Mouse (Mus musculus): ENCODE measurements around the gene Sebox. TPM values are rescaled to one million over a fixed set of nuclear protein-coding genes. Genes with fewer than 3 reads are reported as not detected.
A peak's percentile ranks its signal among the peaks of the same experiment; 100 is the strongest.

Gene Sebox
- polyA plus RNA-seq, 1 experiment from 2014 or later, result 0.12 TPM

GRCm38 (mm10) chr11:78467515-78467914 lies 35.7 kb upstream of the Sebox start:
- H3K36me3 ChIP-seq, result no peaks in the 10 kb centered on the region
- WGBS (ENCODE audit: insufficient replicate concordance), result 55% methylated on average over 7 of the region's 7 CpGs
- H3K4me2 ChIP-seq, result no peak overlapping the region
- peaks cover 48% of the 10 kb centered on the region for H3K4me1 ChIP-seq
- H3K27me3 ChIP-seq (replicated peaks), result 0 out of 2 replicates have a peak, but pooled peaks cover 2% of the 10 kb centered on the region
- no peak overlapping the region for H3K9ac ChIP-seq
- H3K9me3 ChIP-seq (replicated peaks), result no peaks in the 10 kb centered on the region
- no peak overlapping the region for H3K4me3 ChIP-seq
- H3K27ac ChIP-seq, result no peak overlapping the region
- ATAC-seq, result no peak

- peaks cover 44% of the 10 kb centered on the region for H3K4me1 ChIP-seq
- H3K4me2 ChIP-seq, result no peak overlapping the region
- WGBS (ENCODE audit: insufficient replicate concordance), result 27% methylated on average over 3 of the region's 3 CpGs
- H3K9me3 ChIP-seq (replicated peaks), result no peaks in the 10 kb centered on the region
- H3K9ac ChIP-seq, result no peak overlapping the region
- 0 out of 2 replicates have a peak, but pooled peaks cover 3% of the 10 kb centered on the region for H3K27me3 ChIP-seq (replicated peaks)
- no peak overlapping the region for H3K4me3 ChIP-seq
- ATAC-seq, result no peak
- no peak overlapping the region for H3K27ac ChIP-seq
- no peaks in the 10 kb centered on the region for H3K36me3 ChIP-seq
Observed at GRCm38 (mm10) chr11:78467932-78468331, 35.3 kb upstream of the Sebox start.

DNA sequence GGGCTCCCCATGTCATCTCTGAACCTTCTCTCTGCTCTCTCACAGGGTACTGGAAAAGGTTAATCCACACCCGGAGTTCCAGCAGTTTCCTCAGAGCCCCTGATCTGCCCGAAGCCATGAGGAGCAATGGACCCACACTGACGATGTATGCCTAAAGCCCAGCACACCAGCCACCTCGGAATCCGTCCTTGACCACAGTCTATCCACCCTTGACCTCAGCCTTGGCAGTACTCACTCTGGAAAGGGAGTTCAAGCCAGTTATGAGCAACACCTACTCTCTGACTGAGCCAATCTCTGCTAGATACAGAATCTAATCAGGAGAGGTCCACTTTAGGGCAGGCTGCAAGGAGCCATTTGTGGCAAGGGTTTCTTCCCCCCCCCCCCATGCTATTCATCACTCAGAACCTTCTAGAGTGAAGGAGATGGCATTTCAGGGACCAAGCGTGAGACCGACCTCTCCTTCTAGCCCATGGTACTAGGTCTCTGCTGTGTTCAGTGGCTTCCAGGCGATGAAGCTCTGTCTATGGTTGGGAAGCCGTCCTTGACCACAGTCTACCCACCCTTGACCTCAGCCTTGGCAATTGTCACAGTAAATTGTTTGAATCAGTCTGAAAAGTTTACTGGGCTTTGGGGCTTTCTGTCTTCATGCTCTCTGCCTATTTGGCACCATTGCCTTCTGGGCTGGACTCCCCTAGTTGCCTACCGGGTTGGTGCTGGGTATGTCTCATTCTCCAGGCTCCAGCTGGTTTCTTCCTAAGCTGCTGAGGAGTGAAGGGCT lies 31.7 kb upstream of the Sebox start:
- peaks cover 8% of the 10 kb centered on the region for H3K4me1 ChIP-seq
- H3K4me2 ChIP-seq, result no peak overlapping the region
- H3K27me3 ChIP-seq (replicated peaks), result 0 out of 2 replicates have a peak, but pooled peaks cover 3% of the 10 kb centered on the region
- no peak overlapping the region for H3K4me3 ChIP-seq
- no peaks in the 10 kb centered on the region for H3K36me3 ChIP-seq
- H3K27ac ChIP-seq, result no peak overlapping the region
- H3K9me3 ChIP-seq (replicated peaks), result no peaks in the 10 kb centered on the region
- no peak overlapping the region for H3K9ac ChIP-seq
- ATAC-seq, result no peak
- WGBS (ENCODE audit: insufficient replicate concordance), result 60% methylated on average over 10 of the region's 10 CpGs

DNA sequence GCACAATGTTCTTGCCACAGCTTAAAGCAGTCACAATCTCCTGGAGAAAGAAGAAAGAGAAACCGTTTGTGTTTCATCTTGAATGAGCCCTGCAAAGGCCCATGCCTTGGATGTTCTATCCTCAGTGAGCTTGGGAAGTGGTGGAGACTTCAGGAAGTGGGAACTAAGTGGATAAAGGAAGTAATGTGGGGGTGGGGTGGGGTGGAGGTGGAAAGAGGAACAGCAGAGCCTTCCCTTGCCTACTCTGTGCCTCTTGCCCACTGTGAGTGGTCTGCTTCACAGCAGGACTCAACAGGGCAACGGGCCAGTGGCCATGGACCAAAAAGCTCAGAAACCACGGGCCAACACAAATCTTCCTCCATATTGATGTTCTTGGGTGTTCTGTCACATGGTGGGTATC lies 28.0 kb upstream of the Sebox start:
- H3K9me3 ChIP-seq (replicated peaks), result no peaks in the 10 kb centered on the region

GRCm38 (mm10) chr11:78483639-78484038 lies 19.6 kb upstream of the Sebox start:
- WGBS (ENCODE audit: insufficient replicate concordance), result 30% methylated on average over 7 of the region's 7 CpGs
- H3K4me1 ChIP-seq, result no peaks in the 10 kb centered on the region
- no peak overlapping the region for H3K4me3 ChIP-seq
- peaks cover 70% of the 10 kb centered on the region for H3K27me3 ChIP-seq (replicated peaks)
- H3K9ac ChIP-seq, result no peak overlapping the region
- H3K27ac ChIP-seq, result no peak overlapping the region
- no peaks in the 10 kb centered on the region for H3K9me3 ChIP-seq (replicated peaks)
- ATAC-seq, result no peak
- no peaks in the 10 kb centered on the region for H3K36me3 ChIP-seq
- no peak overlapping the region for H3K4me2 ChIP-seq

More for the DNA sequence above, 28.0 kb upstream of the Sebox start:
- Histone ChIP-seq H3K36me3 (no peaks in the 10 kb centered on the region), H3K4me2 (no peak overlapping the region), H3K27me3 (replicated peaks) (peaks cover 7% of the 10 kb centered on the region), H3K4me3 (no peak overlapping the region), H3K27ac (no peak overlapping the region), H3K4me1 (no peaks in the 10 kb centered on the region), H3K9ac (no peak overlapping the region)
- no peak for ATAC-seq
- WGBS (ENCODE audit: insufficient replicate concordance), result 27% methylated on average over 3 of the region's 3 CpGs

DNA sequence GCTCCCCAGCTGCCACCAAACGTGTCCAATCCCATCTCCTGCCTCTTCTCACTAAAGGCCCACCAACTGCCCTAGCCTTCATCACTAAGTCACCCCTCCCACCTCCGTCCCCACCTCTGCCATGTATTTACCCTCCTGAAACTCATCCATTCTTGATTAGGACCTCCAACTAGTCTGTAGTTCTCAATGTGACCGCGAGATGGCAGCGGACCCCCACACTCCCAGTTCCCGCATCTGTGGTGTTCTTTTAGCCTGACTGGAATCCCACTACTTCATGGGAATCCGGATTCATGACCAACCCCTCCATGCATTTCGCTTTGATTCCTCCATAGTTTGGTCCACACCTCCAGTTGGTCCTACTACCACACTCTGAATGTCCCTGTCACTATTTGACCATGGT lies 15.1 kb upstream of the Sebox start:
- no peak overlapping the region for H3K27ac ChIP-seq
- H3K9ac ChIP-seq, result no peak overlapping the region
- H3K4me2 ChIP-seq, result no peak overlapping the region
- H3K4me1 ChIP-seq, result no peaks in the 10 kb centered on the region
- H3K4me3 ChIP-seq, result no peak overlapping the region
- peaks cover 97% of the 10 kb centered on the region for H3K27me3 ChIP-seq (replicated peaks)
- no peak for ATAC-seq
- no peaks in the 10 kb centered on the region for H3K36me3 ChIP-seq
- H3K9me3 ChIP-seq (replicated peaks), result no peaks in the 10 kb centered on the region
- 2% methylated on average over 8 of the region's 8 CpGs for WGBS (ENCODE audit: insufficient replicate concordance)

DNA sequence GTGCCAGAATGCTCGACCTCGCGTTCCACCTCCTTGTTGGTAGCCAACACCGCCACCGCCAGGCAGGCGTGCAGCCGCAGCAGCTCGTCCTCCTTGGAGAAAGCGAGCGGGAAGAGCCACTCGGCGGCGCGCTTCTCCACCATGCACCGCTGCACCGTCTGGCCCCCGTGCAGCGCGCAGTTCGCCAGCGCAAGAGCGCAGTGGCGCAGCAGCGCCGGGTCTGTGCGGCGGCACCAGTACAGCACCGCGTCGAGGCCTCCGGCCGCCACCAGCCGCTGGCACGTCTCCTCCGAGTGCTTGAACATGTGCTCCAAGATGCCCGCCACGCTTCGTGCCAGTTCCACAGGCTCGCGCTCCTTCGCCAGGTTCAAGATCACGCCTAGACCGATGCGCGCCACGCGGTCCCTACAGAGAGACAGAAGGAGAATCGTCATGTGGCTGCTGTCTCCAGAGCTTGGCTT lies 12.4 kb upstream of the Sebox start:
- Histone ChIP-seq H3K4me1 (no peaks in the 10 kb centered on the region), H3K27ac (no peak overlapping the region), H3K36me3 (no peaks in the 10 kb centered on the region), H3K9me3 (replicated peaks) (no peaks in the 10 kb centered on the region), H3K4me3 (peak overlapping the region; percentile 26), H3K9ac (no peak overlapping the region), H3K27me3 (replicated peaks) (peaks cover 96% of the 10 kb centered on the region), H3K4me2 (peak overlapping the region; percentile 47)
- ATAC-seq, result no peak
- 11% methylated on average over 46 of the region's 48 CpGs for WGBS (ENCODE audit: insufficient replicate concordance)

DNA sequence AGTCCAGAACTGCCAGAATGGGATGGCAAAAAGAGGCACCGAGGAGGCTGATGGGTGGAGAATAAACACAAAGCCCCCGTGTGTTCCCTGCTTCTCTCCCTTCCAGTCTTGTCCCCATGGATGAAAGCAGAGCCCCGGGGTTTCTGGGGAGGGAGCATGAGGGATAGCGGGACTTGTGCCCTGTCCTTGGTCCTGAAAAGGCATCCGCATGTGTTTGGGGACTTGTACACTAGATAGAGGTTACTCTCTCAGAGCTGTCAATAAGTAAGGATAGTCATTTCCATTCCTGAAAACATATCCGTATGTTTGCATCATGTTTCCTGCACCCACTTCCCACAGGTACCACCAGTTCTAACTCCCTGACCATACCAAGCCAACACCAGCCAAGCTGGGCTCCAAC lies 7.3 kb upstream of the Sebox start:
- Histone ChIP-seq H3K4me2 (no peak overlapping the region), H3K4me1 (peaks cover 17% of the 10 kb centered on the region), H3K4me3 (no peak overlapping the region), H3K27me3 (replicated peaks) (peaks cover 97% of the 10 kb centered on the region), H3K9me3 (replicated peaks) (no peaks in the 10 kb centered on the region), H3K27ac (no peak overlapping the region), H3K36me3 (no peaks in the 10 kb centered on the region), H3K9ac (no peak overlapping the region)
- WGBS (ENCODE audit: insufficient replicate concordance), result 7% methylated on average over 6 of the region's 6 CpGs
- no peak for ATAC-seq

GRCm38 (mm10) chr11:78497071-78497541 lies 6.1 kb upstream of the Sebox start:
- no peak for ATAC-seq
- H3K27ac ChIP-seq, result no peak overlapping the region
- peaks cover 93% of the 10 kb centered on the region for H3K27me3 ChIP-seq (replicated peaks)
- H3K4me1 ChIP-seq, result peaks cover 17% of the 10 kb centered on the region
- H3K4me2 ChIP-seq, result peak overlapping the region; percentile 76
- no peaks in the 10 kb centered on the region for H3K9me3 ChIP-seq (replicated peaks)
- H3K36me3 ChIP-seq, result no peaks in the 10 kb centered on the region
- H3K9ac ChIP-seq, result no peak overlapping the region
- peak overlapping the region; percentile 53 for H3K4me3 ChIP-seq
- 1% methylated on average over 44 of the region's 44 CpGs for WGBS (ENCODE audit: insufficient replicate concordance)

GRCm38 (mm10) chr11:78497544-78498522 lies 5.4 kb upstream of the Sebox start, which contains the start of gene Sarm1:
TSS of gene Sarm1 (minus strand) at chr11:78497754.
- Histone ChIP-seq H3K9ac (no peak within 1 kb of the TSS), H3K27ac (peak within 1 kb of the TSS; percentile 64; the same call in 1 of the 2 replicates), H3K27me3 (replicated peaks) (peaks cover 86% of the 10 kb centered on the region), H3K9me3 (replicated peaks) (no peaks in the 10 kb centered on the region), H3K36me3 (no peaks in the 10 kb centered on the region), H3K4me3 (peak within 1 kb of the TSS; percentile 53), H3K4me1 (peaks cover 17% of the 10 kb centered on the region), H3K4me2 (peak within 1 kb of the TSS; percentile 76)
- 4% methylated on average over 36 of the region's 36 CpGs for WGBS (ENCODE audit: insufficient replicate concordance)
- peak; percentile 90 for ATAC-seq

- 57% methylated on average over 7 of the region's 7 CpGs for WGBS (ENCODE audit: insufficient replicate concordance)
- peak within 1 kb of the TSS; percentile 76 for H3K4me2 ChIP-seq
- peak within 1 kb of the TSS; percentile 37 for H3K9ac ChIP-seq
- H3K4me1 ChIP-seq, result peaks cover 17% of the 10 kb centered on the region
- peak within 1 kb of the TSS; percentile 64 for H3K27ac ChIP-seq
- H3K27me3 ChIP-seq (replicated peaks), result peaks cover 82% of the 10 kb centered on the region
- H3K36me3 ChIP-seq, result no peaks in the 10 kb centered on the region
- no peaks in the 10 kb centered on the region for H3K9me3 ChIP-seq (replicated peaks)
- ATAC-seq, result 0 out of 2 replicates have a peak, but pooled peaks have one; percentile 20
- peak within 1 kb of the TSS; percentile 53 for H3K4me3 ChIP-seq
Observed at GRCm38 (mm10) chr11:78499004-78499403, 4.2 kb upstream of the Sebox start, which contains the start of gene Vtn. TSS of gene Vtn (plus strand) at chr11:78499091.

All from liver, embryonic 12.5 days (tissue).